Mouse (Mus musculus) embryo, embryonic 10 days (tissue): Measurements from ENCODE around the gene Ercc1.

ENCODE experiments used
- DNase-seq: peaks from one replicate; pipeline ENCODE4 v3.0.0-alpha.2; 2015; ENCODE audit warnings: low spot score

Ercc1 gene

GRCm38 (mm10) chr7:19309278-19309883 is 35.2 kb upstream of the Ercc1 start:
- DNase-seq: no peak

GRCm38 (mm10) chr7:19309884-19310641 is 34.5 kb upstream of the Ercc1 start, which contains the start of gene Fosb:
TSS of gene Fosb (minus strand) at chr7:19310051.
- peak; percentile 98 for DNase-seq

- no peak for DNase-seq
Observed at GRCm38 (mm10) chr7:19311991-19312390, 32.6 kb upstream of the Ercc1 start.

DNA sequence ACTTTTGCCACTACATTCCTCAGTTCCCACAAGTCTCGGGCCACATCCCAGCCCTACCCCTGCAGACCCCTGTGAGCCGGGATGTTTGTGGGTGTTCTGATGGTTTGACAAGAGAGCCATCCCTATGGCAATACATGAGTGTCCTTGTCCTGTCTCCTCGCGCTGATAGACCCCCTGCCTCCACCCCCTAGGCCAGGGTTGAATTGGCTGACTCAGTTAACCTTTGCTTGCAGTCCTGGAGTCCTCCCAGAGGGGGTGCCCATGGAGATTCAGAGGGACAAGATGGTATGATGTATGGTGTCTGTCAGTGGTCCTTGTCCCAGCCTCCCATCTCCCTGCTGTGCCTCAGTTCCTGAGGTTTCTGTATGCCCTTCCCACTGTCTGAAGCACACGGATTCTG is 30.5 kb upstream of the Ercc1 start:
- DNase-seq: no peak

GRCm38 (mm10) chr7:19316451-19317161 is 28.0 kb upstream of the Ercc1 start:
- no peak for DNase-seq

GRCm38 (mm10) chr7:19318201-19318600 is 26.4 kb upstream of the Ercc1 start:
- DNase-seq: no peak

DNA sequence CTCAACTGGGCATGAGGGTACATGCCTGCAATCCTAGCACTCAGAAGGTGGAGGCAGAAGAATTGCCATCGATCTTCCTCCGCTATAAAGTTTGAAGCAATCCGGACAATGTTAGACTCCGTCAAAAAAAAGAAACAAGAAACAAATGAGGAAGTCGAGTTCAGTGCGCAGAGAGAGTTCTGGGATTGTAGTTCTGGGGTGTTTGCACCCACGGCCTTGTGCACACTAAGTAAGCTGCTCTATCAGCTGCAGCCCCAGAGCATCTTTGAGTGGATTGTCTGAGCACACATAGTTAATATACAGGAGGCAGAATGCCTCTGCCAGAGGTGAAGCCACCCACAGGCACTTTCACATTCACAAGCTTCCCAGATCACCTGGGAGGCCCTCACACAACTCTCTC is 25.9 kb upstream of the Ercc1 start:
- DNase-seq: no peak

GRCm38 (mm10) chr7:19319458-19319857 is 25.1 kb upstream of the Ercc1 start:
- DNase-seq: no peak

- DNase-seq: peak; percentile 99
Observed at GRCm38 (mm10) chr7:19319906-19320305, 24.7 kb upstream of the Ercc1 start.

GRCm38 (mm10) chr7:19320637-19321036 is 23.9 kb upstream of the Ercc1 start:
- DNase-seq: no peak

GRCm38 (mm10) chr7:19321464-19321863 is 23.1 kb upstream of the Ercc1 start:
- no peak for DNase-seq

DNA sequence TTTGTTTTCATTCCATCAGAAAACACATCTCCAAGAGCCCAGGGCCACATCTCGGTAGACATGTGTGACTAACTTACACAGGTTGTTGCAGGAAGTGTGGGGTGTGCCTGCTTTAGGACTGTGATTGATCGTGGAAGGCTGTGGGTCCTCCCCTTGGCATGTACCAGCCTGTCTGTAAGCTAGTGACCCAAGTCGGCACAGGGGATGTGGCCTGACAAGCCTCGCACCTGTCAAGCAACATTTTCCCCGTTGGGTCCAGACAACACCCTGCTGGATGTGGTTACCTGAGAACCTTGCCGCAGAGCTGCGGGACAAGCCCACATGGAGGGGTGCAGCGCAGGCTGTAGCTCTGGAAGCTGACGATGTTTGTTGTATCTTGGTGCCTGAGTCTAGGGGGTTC is 22.1 kb upstream of the Ercc1 start:
- DNase-seq: no peak

GRCm38 (mm10) chr7:19324221-19324620 is 20.4 kb upstream of the Ercc1 start:
- DNase-seq: no peak

DNA sequence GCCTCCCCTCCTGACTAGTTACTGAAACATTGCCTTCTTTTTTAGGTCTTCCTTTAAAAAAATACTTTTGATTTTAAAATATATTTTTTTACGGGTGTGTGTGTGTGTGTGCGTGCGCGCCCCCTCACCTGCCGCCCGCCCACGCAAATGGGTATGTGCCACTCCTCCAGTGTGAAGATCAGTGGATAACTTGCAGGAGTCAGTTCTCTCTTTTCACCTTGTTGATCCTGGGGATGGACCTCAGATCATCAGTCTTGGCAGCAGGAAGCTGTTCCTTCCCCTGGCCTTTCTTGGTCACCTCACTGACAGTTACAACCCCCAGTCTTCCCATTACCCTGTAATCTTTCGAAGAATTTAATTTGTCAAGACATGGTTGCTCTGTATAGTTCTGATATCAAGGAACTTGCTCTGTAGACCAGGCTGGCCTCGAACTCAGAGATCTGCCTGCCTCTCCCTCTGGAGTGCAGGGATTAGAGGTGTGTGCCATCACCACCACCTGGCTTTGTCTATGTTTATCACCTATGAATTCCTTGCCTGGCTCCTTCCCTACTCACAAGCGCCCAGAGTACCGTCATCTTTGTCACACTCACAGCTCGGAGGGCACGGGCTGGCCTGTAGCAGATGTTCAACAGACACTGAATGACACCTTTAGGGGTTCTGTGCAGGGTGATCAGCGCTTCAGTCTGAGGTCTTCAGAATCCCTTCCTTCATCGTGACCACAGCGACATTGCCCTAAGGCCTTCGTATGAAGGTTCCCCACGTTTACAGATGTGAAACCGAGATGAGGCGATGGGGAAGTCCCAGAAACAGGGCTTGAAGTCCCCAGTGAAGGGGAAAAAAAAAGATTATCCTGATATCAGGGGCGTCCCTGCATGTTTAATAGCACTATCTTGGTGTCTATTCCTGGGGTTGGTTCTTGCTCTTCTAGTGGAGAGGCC is 19.0 kb upstream of the Ercc1 start:
- DNase-seq: no peak

DNA sequence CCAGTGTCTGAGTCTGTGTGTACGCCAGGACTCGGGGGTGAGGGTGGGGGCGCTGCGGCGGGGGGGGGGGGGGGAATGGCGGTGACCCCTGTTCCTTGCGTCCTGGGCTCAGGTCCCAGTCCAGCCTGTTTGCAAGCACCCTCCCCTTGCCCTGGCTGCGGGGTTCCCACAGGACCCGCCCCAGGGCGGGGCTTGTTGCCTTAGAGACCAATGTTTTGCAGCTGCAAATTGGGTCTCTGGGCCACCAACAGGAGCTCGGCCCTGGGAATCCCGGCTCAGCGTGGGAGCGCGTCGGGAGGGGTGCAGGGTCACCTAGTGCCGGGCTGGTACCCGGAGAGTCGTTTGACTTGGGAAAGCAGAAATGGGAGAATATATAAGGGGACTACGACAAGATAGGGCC is 18.2 kb upstream of the Ercc1 start:
- DNase-seq: peak; percentile 77

- DNase-seq: peak; percentile 93
Observed at GRCm38 (mm10) chr7:19327128-19327527, 17.4 kb upstream of the Ercc1 start.

DNA sequence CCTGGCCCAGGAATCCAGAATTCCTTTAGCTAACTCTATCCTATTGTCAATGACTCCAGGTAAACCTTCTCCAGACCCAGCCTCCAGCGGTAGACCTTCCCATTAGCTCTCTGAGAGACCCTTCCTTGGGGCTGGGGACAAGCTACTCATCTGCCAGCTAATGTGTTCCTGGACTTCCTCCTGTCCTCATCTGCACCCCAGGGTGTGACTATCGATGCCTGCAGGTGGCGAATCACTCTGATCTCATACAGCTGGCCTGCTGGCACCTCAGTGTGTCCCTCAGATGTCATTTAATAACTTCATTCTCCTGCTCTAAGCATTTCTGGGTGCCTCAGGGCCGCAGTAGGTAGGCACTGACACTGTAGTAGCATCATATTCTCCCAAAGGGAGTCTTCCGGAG is 16.8 kb upstream of the Ercc1 start:
- DNase-seq: no peak

- DNase-seq: no peak
Observed at GRCm38 (mm10) chr7:19328425-19328824, 16.2 kb upstream of the Ercc1 start.

DNA sequence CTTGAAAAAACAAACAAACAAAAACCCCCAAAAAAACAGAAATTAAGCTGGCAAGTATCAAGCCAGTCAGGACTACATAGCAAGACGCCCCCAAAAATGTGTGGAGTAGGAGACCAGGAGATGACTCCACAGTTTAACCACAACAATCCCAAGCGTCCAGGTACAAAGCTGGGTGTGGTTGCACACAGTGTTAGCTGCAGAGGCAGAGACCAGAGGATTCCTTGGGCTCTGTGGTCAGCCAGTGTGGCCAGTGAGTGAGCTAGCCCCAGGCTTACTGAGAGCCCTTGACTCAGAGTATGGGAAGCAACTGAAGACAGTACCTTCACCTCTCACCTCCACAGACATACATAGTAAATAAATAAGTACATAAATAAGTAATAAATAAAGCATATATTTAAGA is 12.7 kb upstream of the Ercc1 start:
- DNase-seq: no peak

DNA sequence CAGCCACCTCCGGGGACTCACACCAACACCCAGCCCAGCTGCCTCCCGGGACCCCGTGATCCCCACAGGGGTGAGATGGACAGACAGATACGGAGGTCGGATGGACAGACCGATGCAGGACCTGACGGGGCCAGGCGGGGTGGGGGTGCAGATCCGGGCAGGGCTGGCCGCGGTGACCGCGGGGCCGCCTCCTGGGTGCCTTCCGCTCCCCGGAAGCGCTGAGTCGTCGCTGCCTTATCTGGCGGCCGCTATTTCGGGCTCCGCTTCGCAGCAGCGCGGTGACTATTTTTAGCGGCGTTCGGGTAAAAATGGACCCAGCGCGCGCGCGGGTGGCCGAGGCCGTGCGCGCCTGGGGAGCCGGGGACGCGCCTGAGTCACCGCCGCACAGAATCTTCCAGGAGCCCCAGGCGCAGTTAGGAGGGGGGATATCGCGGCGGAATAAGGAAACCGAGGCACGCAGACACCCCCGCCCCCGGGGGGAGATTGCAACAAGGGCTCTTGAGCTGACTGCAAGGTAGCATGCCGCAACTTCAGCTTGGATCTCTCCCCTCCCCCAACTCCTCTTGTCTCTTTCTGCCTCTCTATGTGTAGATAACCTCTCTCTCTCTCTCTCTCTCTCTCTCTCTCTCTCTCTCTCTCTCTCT is 11.7 kb upstream of the Ercc1 start:
- DNase-seq: peak; percentile 61

GRCm38 (mm10) chr7:19335583-19335982 is 9.0 kb upstream of the Ercc1 start:
- no peak for DNase-seq

GRCm38 (mm10) chr7:19337122-19337521 is 7.5 kb upstream of the Ercc1 start:
- DNase-seq: no peak
